ENCODE assay signal across 10 mouse cellular contexts in the genomic region with DNA sequence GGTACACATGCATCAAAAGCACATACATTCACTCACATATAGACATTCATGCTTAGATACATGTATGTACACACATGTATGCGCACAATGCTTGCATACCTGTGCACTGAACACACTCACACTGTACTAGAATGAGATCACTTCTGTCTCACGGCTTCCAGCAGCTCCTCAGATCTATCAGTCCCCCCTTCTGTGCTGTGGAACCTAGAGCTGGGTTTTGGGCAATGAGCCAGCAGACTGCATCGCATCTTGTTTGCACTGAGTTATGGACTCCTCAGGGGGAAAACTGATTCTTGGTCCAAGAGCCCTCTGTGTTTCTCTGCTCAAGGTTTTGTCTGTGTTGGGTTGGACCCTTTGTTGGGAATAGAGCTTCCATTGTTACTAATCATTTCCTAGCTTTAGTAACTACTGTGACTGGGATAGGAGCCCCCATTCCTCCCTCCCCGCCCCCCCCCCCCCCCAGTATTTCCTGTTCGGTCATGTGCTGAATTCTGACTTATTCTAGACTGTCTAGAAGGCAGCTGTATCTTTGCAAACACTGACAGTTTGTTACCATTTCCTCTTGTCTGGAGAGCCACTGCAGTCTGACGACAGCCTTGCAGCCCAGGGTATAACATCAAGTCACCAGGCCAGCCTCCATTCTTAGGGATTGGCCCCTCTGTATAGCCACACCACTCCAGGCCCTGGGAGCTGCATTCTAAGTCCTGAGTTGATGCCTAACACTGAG.
DNase-seq lines count a peak whose midpoint lies in the region; ATAC-seq and TF ChIP-seq lines count a peak whose summit lies in the region.
"Had no signal": no experiment of that assay in that cellular context is flagged by ENCODE, and none has a peak within 500 bp of the region (broad histone marks: within the 10 kb centered on the region; RNA-seq: fewer than 3 reads in every experiment).

No protein-coding gene starts in this region.

- whole genome bisulfite sequencing in embryonic facial prominence, embryonic 12.5 days: 31% methylated on average over 6 of the region's 6 CpGs
- WGBS in embryonic facial prominence, embryonic 10.5 days: 55% methylated on average over 6 of the region's 6 CpGs
- WGBS in stomach, postnatal 0 days: 31% methylated on average over 5 of the region's 6 CpGs

- H3K4me2 ChIP-seq in embryonic facial prominence, embryonic 12.5 days (replicated peaks): no peak overlapping the region
- H3K4me2 ChIP-seq in stomach, postnatal 0 days (replicated peaks; ENCODE audit: low read depth): no peak overlapping the region
- H3K4me2 ChIP-seq: liver, embryonic 15.5 days had no signal

- DNase-seq in embryonic facial prominence, embryonic 10.5 days (ENCODE audit: low spot score): no peak
- DNase-seq in lung, postnatal 10 days: peak; percentile 61
- DNase-seq in lung, postnatal 25 days (ENCODE audit: low spot score): no peak
- DNase-seq in kidney, postnatal 14 days: peak; percentile 37
- no peak for DNase-seq in stomach, postnatal 0 days (ENCODE audit: low spot score)
- no peak for DNase-seq in adipocyte (ENCODE audit: low spot score)
- DNase-seq: cerebellum, adult 2 months had no signal

- H3K4me3 ChIP-seq in embryonic facial prominence, embryonic 12.5 days: no peak overlapping the region
- H3K4me3 ChIP-seq in embryonic facial prominence, embryonic 10.5 days: no peak overlapping the region
- H3K4me3 ChIP-seq in stomach, postnatal 0 days (ENCODE audit: low read depth, low read length): no peak overlapping the region
- H3K4me3 ChIP-seq: liver, embryonic 15.5 days had no signal

- H3K36me3 ChIP-seq in embryonic facial prominence, embryonic 12.5 days: no peaks in the 10 kb centered on the region
- H3K36me3 ChIP-seq in embryonic facial prominence, embryonic 10.5 days (replicated peaks): no peaks in the 10 kb centered on the region
- no peaks in the 10 kb centered on the region for H3K36me3 ChIP-seq in stomach, postnatal 0 days (ENCODE audit: control insufficient read depth, insufficient read depth, low read length)
- H3K36me3 ChIP-seq: liver, embryonic 15.5 days had no signal

- H3K27ac ChIP-seq in embryonic facial prominence, embryonic 12.5 days: 0 out of 2 replicates have a peak overlapping the region, but pooled peaks have one; percentile 23
- no peak overlapping the region; the same call in 1 of the 2 replicates for H3K27ac ChIP-seq in embryonic facial prominence, embryonic 10.5 days (replicated peaks)
- H3K27ac ChIP-seq in stomach, postnatal 0 days (replicated peaks): 0 out of 2 replicates have a peak overlapping the region, but pooled peaks have one; percentile 8
- H3K27ac ChIP-seq: liver, embryonic 15.5 days had no signal

- peak; percentile 67; the same call in 1 of the 2 replicates for ATAC-seq in embryonic facial prominence, embryonic 12.5 days (ENCODE audit: insufficient number of reproducible peaks, insufficient read depth, low FRiP score, low TSS enrichment)
- no peak; the same call in 1 of the 2 replicates for ATAC-seq in stomach, postnatal 0 days (ENCODE audit: low FRiP score, low TSS enrichment)
- ATAC-seq in CD4-positive, CD25-positive, alpha-beta regulatory T cell, adult 4 months: no peak

- H3K9ac ChIP-seq in embryonic facial prominence, embryonic 12.5 days: no peak overlapping the region
- no peak overlapping the region for H3K9ac ChIP-seq in stomach, postnatal 0 days (ENCODE audit: low read length)
- H3K9ac ChIP-seq: liver, embryonic 15.5 days had no signal

- no peak for TF ChIP-seq CTCF in stomach, postnatal 0 days (IDR thresholded peaks at IDR 0.05; ENCODE audit: low read depth)

- H3K9me3 ChIP-seq in embryonic facial prominence, embryonic 12.5 days: no peaks in the 10 kb centered on the region
- no peaks in the 10 kb centered on the region for H3K9me3 ChIP-seq in embryonic facial prominence, embryonic 10.5 days
- no peaks in the 10 kb centered on the region for H3K9me3 ChIP-seq in stomach, postnatal 0 days (ENCODE audit: control insufficient read depth, low read length)
- H3K9me3 ChIP-seq: liver, embryonic 15.5 days had no signal

- peaks cover 18% of the 10 kb centered on the region for H3K4me1 ChIP-seq in embryonic facial prominence, embryonic 12.5 days
- H3K4me1 ChIP-seq in embryonic facial prominence, embryonic 10.5 days: peaks cover 19% of the 10 kb centered on the region
- H3K4me1 ChIP-seq in stomach, postnatal 0 days (replicated peaks; ENCODE audit: control insufficient read depth, insufficient read depth): 0 out of 2 replicates have a peak, but pooled peaks cover 2% of the 10 kb centered on the region
- H3K4me1 ChIP-seq: liver, embryonic 15.5 days had no signal

- H3K27me3 ChIP-seq in embryonic facial prominence, embryonic 12.5 days: no peaks in the 10 kb centered on the region
- H3K27me3 ChIP-seq in embryonic facial prominence, embryonic 10.5 days (replicated peaks; ENCODE audit: low read depth, poor library complexity, severe bottlenecking): 0 out of 2 replicates have a peak, but pooled peaks cover 9% of the 10 kb centered on the region
- no peaks in the 10 kb centered on the region for H3K27me3 ChIP-seq in stomach, postnatal 0 days (ENCODE audit: control insufficient read depth, insufficient read depth, low read length)

- no peak for TF ChIP-seq EP300 in stomach, postnatal 0 days (optimal IDR thresholded peaks at IDR 0.05)

Comparison
In these comparisons a context has a peak if more than half of its experiments do, and no peak if none do; other contexts are left out.
1. DNase-seq: peak in lung, postnatal 10 days (single experiment) and kidney, postnatal 14 days (single experiment); none in embryonic facial prominence, embryonic 10.5 days (single experiment), lung, postnatal 25 days (single experiment), stomach, postnatal 0 days (single experiment) and adipocyte (single experiment).